Mouse (Mus musculus) 3134 (cell line): ENCODE results near the gene Epn3.

Source experiments
- DNase-seq: peaks from one replicate; pipeline ENCODE4 v3.0.0-alpha.2; 2011; ENCODE audit warnings: low spot score; ENCODE audit not compliant: insufficient read length; ENCODE audit errors: extremely low read depth

Epn3 gene

DNA sequence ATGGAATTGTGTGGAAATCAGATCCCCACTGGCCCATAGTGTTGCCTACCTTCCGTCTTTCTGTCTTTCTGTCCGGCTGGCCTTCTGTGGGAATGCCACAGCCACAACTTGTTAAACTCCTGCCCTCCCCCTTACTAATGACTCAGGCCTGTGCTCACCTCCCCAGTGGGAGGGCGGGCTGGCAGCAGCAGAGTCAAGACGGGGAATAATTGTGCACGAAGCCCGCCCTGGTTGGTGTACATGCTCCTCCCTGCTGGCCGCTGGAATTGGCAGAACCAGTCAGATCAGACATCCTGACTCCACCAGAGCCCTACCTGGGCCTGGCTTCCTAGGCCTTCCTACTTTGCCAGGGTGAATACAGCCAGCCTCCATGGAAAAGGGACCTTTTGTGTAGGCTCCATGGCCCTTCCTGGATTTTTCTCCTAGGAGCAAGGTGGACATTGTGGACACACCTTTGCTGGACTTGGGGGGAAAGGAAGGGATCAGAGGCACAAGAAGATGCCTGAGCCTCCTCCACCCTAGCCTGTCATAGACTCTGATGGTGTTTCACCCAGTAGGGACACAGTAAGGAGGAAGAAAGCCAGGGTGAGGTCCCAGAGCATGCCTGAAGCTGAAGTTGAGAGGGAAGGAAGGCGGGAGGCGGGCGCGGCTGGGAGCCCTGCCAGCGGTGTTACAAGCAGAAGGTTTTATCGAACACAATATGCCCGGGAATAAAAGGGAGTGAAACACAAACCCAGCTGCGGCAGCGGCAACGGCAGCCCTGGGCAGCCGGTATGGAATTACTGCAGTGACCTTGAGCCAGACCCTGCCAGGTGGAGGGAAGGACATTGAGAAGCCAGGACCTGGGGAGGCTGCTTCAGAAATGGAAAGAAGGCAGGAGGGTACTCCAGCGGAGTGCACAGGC, 1.4 kb downstream of the Epn3 start:
- peak; percentile 82 for DNase-seq

DNA sequence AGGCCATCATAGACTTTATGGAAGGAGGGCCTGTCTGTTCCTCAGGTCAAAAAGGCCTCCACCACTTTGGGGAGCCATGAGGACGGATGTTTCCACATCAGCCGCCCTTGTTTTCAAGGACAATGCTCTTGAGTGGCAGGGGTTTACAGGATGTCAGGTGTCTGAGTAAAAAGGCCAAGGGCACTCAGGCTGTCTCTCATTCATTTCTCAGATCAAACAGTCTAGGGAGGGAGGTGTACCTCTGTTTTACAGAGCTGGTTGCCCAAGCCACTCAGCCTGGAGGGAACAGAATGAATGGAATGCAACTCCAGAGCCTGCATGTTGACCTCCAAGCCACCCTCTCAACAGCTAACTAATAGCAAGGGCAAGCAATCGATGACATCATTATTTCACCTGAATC, 4.4 kb downstream of the Epn3 start:
- no peak for DNase-seq

- DNase-seq, result no peak
Observed at GRCm38 (mm10) chr11:94491749-94492099, 8.1 kb downstream of the Epn3 start.

DNA sequence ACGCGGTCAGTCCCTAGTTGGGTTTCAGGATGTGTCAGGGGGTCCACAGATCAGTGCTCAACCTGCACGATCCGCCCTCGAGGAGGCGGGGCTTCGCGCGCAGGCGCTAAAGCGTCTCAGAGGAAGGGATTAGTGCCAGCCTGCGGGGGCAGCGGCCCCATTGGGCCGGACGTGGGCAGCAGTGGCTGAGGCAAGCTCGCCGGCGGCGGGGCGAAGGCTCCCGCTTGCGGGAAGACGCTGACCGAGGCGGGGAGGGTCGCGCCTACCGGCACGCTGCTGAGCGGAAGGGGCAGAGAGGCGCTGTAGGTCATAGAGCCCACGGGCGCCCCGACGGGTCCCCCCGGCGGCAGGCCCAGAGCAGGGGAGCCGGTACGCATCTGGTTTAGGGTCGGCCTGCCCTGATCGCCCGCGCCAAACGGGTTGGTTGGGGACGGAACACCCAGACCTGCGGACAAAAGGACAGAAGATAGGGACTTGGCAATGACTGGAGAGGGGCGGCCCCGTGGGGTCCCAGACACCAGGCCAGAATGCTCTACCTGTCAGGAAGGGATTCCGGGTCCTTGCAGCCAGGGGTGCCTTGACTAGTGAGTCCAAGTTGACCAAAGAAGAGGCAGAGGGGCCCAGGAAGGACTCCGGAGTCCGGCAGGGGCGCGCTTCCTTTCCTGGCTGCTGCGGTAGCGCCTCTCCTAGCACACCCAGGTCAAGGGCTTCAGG, 8.6 kb downstream of the Epn3 start:
- no peak for DNase-seq

DNA sequence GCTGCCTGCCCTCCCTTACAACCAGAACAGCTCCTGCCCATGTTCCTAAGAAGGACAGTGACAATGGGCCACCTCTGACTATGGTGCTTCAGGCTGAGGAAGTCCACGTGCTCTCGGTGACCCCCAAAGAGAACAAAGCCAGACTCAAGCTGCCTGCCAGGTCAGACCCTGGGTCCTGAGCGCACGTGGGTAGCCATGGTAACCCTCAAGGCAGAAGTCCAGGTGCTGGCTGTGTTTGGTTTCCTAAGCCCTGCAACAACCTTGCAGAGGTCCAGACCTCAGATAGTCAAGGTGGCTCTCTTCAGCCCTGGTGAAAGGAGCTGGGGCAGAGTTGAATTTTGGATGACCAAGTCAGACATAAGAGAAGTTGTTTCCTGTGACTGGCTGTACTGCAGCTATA, 10.0 kb downstream of the Epn3 start:
- DNase-seq, result no peak

DNA sequence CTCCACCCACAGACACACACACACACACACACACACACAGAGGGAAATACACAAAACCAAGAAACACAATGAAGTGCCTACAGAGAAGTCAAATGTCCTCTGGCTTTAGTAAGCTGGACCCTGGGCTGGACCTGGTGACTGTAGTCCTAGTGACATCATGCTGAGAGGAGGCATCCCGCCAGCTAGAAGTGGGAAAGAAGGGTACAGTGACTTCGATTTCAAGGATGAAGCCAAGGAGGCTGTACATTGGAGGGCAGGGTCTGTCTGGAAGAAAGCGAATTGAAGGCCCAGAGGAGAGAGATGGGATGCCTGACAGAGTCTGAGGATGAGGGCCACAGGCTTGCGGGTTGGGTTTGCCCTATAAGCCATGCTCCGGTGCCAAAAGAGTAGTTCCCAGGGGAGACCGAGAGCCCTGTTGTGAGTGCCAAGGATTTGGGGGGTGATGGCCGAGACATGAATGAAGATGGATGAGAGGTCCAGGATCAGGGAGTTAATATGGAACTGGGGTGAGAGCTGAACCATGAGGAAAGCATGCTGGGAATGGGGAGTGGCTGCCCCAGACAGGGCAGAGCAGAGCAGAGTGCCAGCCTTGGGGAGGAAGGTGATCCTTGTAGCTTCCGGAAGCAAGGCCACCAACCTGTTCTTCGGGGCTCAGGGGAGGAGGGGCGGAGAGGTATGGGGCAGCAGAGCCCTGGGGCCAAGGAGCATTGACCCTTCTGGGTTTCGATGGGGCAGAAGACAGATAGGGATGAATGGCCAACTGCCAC, 10.8 kb downstream of the Epn3 start:
- no peak for DNase-seq

- DNase-seq, result peak; percentile 63
Observed at GRCm38 (mm10) chr11:94486001-94486400, 13.8 kb downstream of the Epn3 start, which contains the start of gene Spata20. Spata20 (minus strand) TSS chr11:94486179.

GRCm38 (mm10) chr11:94485223-94485622, 14.6 kb downstream of the Epn3 start:
- DNase-seq, result no peak

- DNase-seq, result no peak
Observed at GRCm38 (mm10) chr11:94484636-94485035, 15.1 kb downstream of the Epn3 start.

GRCm38 (mm10) chr11:94483921-94484320, 15.9 kb downstream of the Epn3 start:
- no peak for DNase-seq

DNA sequence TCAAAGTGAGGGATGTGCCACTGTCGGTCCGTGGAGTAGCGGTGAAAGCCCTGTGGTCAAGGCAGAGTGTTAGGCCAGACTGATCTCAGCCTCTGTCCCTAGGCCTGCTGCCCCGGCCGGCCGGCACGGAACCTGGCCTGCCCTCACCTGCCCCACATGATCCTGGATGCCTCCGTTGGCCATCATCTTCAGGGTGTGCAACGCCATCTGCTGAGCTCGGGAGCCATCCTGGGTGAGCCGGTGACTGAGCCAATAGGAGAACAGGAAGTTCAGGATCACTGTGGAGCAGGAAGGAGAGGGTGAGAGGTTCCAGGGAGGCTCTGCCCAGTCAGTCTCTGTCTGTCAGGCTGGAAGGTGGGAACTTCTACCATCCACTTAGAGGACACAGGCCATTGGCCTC, 16.3 kb downstream of the Epn3 start:
- no peak for DNase-seq

DNA sequence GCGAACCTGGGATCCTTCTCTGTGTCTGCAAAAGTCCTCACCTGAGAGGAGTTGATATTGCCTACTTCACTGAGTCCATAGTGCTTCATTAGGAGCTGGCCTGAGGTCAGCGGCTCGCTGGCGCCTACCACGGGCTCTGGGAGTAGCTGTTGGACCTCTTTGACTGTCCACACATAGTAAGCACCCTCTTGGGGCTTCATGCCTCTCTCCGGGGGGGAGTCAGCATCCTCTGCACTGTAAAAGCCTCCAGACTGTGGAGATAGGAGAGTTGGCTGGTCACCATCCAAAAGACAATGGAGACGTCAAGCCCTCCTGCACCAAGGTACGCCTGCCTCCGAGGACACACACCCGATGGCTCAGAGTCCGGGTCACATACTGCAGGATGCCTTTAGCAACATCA, 17.0 kb downstream of the Epn3 start:
- no peak for DNase-seq

- no peak for DNase-seq
Observed at GRCm38 (mm10) chr11:94481963-94482362, 17.8 kb downstream of the Epn3 start.

DNA sequence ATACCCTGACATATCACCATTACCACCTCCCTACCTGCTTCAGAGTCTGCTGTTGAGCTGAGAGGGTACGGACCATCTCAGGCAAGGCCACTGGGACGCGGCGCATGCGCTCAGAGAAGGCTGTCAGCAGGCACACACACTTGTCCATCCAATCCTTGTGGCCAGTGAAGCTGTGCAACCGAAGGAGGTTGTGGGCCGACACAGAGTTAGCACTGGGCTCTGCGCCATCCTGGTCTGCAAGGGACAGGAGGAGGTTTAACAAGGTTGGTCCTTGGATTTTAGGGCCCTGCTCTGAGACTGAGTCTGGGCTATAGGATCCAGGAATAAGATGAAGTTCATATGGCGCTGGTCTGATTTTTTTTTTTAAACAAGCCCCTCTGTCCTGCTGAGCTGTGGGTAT, 19.4 kb downstream of the Epn3 start:
- DNase-seq, result no peak

DNA sequence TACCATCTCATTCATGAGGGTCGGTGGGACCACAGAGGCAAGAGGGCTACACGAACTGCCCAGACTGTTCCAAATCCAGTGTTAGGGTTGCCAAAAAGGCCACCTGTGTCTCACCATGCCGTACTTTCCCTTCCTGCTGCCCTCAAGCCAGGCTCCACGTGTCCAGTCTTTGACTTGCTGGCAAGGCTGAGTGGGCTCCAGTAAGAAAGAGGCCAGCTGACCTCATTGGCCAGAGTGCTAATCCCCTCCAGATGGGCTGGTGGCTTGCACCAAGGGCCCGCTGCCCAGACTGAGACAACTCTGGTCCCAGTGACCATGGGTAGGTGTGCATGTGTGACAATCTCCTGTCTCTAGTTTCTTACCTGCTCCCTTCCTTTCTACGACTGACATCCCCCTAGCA, 22.1 kb downstream of the Epn3 start:
- DNase-seq, result no peak

- DNase-seq, result no peak
Observed at GRCm38 (mm10) chr11:94475722-94476121, 24.1 kb downstream of the Epn3 start.

GRCm38 (mm10) chr11:94474544-94474910, 25.2 kb downstream of the Epn3 start:
- DNase-seq, result no peak

- DNase-seq, result peak; percentile 79
Observed at GRCm38 (mm10) chr11:94473707-94474543, 25.8 kb downstream of the Epn3 start, which contains the start of gene Cacna1g. Cacna1g (minus strand) TSS chr11:94474198.

DNA sequence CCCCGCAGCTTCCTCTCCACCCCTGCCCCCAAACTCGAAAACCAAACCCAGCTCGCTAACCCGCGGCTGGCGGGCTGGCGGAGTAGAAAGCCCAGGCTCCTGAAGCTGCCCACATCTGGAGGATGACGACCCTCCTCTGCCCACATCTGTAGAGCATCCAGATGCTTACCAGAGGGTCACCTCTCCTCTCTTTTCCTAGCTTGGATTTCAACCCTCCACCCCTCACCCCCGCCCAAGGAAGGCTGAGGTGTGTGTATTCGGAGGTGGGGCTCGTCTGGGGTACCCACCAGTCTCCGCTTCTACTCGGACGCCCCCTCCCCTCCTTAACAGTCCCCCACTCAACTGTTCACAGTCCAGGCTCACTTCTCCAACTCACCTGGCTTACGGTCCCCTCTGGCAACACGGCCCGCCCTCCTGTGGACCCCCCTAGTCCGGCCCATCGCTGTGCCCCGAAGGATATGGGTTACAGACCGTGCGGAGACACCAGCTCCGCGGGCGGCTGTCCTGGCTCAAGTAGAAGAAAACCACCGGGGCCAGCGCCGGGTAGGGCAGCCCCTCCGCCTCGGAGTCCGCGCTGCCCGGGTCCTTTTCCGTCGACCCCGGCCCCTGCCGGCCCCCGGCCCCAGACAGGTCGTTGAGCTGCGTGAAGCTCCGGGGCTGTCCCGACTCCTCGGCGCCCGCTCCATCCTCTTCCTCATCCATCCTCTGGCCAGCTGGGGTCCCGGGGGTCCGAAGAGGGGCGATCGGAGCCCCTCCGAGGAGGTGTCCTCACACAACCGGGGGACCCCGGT, 26.7 kb downstream of the Epn3 start:
- DNase-seq, result no peak

GRCm38 (mm10) chr11:94472585-94472915, 27.2 kb downstream of the Epn3 start:
- DNase-seq, result no peak
